Mouse (Mus musculus): ENCODE data around the gene Cd300a. TPM values are rescaled to one million over a fixed set of nuclear protein-coding genes. Genes with fewer than 3 reads are reported as not detected.

Gene Cd300a
- 2.5 and 5.0 TPM in 2 replicates for polyA plus RNA-seq (2012; rRNA removed)

DNA sequence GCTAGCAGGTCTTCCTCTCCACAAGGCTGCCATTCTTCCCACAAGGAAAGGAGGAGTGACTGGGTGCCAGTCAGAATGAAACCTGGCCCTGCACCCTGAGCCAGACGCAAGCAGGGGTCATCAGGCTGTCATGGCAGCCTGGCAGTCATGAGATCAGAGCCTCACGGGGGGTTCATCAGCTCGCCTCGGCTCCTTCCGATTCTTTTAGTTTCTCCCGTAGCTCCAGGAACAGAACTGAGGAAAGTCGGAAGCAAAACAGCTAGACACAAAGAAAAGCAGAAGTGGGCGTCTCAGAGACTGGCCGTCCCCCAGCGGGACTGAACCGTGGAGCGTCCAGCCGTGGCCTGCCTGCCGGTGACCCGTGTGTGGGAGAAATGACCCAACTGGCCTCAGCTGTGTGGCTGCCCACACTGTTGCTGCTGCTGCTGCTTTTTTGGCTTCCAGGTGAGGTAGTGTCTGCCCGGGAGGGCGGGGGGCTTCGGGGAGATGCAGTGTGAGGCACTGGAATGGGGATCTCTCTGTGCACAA lies at the start of gene Cd300a:
Gene Cd300a, plus strand, starts transcription at position 51 of the 528 bp plus-strand sequence.
- Histone ChIP-seq H3K4me1 (ENCODE audit: control insufficient read depth, insufficient read depth, low read length) (no peaks in the 10 kb centered on the region), H3K4me3 (replicated peaks; ENCODE audit: extremely low read depth, low read depth, low read length) (peak within 1 kb of the TSS; percentile 30)
- no peak for DNase-seq
- no peak; the same call in 1 of the 2 replicates for TF ChIP-seq POLR2A (IDR thresholded peaks at IDR 0.05; ENCODE audit: borderline replicate concordance, extremely low read depth, low read depth, low read length)
- no peak for TF ChIP-seq CTCF (IDR thresholded peaks at IDR 0.05; ENCODE audit: insufficient read depth, low read length)
- 61% methylated on average over 18 of the region's 18 CpGs for WGBS

DNA sequence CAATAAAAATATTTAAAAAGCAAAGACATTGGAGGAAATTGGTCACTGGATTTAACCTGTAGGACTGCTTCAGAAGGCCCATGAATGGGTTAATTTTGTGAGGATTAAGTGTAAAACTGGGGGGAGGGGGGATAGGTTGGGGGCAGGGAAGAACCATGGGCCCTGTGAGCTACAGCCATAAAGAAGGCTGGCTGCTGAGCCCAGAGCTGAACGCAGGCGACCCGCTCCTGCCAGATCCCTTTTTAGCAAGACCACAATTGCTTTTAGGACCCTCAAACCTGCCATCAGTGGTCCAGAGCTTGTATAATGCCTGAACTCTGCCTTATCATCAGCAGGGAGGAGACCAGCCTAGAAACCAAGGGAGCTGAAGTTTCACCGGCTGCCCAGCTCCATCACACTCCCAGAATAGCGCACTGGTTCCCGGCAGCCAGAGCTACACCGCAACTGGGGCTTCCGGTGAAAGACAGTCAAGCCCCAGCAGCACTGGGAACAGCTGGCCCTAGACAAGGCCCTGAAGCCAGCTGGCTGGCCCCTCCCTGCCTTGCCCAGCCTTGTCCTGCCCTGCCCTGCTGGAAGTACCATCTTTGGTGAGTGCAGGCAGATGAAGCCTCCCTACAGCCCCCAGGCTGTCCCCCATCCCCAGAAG lies 45.9 kb upstream of the Cd300a start:
- TF ChIP-seq POLR2A (IDR thresholded peaks at IDR 0.05; ENCODE audit: borderline replicate concordance, extremely low read depth, low read depth, low read length) (no peak), CTCF (IDR thresholded peaks at IDR 0.05; ENCODE audit: insufficient read depth, low read length) (no peak)
- H3K4me3 ChIP-seq (replicated peaks; ENCODE audit: extremely low read depth, low read depth, low read length) = no peak overlapping the region
- no peak for DNase-seq
- 30% methylated on average over 8 of the region's 8 CpGs for WGBS
- H3K4me1 ChIP-seq (ENCODE audit: control insufficient read depth, insufficient read depth, low read length) = no peaks in the 10 kb centered on the region

DNA sequence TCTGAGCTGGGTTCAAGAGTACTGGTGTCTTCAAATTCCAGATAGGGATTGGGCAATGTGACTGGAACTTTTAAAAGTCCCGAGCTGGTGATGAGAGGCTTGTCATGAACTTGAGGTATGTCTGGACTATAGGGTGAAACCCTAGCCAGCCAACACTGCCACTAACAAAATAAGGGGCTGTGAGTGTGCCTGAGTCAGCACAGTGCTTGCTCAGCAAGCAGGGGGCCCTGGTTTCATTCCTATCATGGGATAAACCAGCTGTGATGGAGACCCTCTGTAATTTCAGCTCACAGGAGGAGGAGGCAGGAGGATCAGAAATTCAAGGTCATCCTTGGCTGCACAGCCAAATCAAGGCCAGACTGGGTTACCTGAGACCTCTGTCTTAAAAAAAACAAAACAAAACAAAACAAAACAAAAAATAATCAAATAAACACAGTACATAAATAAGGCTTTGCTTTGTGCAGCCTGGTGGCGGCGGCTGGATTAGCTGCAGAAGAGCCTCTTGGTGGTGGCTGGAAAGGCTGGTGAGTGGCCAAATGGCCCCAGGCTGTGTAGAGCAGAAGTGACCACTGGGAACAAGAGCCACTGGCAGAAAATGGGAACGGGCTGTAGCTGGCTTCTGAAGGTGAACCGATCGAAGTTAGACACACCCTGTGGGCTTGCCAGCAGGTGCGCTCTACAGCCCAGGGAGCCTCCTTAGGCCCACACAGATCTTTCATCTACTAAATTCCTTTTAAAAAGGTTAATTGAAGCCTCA lies 45.2 kb upstream of the Cd300a start:
- TF ChIP-seq POLR2A (IDR thresholded peaks at IDR 0.05; ENCODE audit: borderline replicate concordance, extremely low read depth, low read depth, low read length) = no peak
- TF ChIP-seq CTCF (IDR thresholded peaks at IDR 0.05; ENCODE audit: insufficient read depth, low read length) = no peak
- DNase-seq = no peak
- H3K4me3 ChIP-seq (replicated peaks; ENCODE audit: extremely low read depth, low read depth, low read length) = no peak overlapping the region
- 75% methylated on average over 7 of the region's 7 CpGs for WGBS
- no peaks in the 10 kb centered on the region for H3K4me1 ChIP-seq (ENCODE audit: control insufficient read depth, insufficient read depth, low read length)

DNA sequence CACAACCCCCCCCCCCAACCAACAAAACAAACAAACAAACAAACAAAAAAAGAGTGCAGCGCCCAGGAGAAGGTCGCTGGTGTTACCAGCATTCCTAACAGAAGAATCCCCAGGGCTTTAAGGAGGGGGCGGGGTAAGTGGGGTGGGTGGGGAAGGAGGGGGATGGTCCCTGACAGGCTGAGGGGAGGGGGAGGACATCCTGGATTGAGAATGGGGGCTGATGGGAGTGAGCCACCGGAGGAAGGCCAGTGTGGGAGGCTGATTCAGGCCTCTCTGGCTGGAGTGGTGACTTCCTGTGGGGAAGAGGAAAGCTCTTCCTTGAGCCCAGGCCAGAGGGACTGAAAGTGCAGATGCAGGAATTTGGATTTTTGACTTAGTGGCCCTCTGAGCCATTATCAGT lies 43.5 kb upstream of the Cd300a start:
- Histone ChIP-seq H3K4me3 (replicated peaks; ENCODE audit: extremely low read depth, low read depth, low read length) (no peak overlapping the region), H3K4me1 (ENCODE audit: control insufficient read depth, insufficient read depth, low read length) (peaks cover 2% of the 10 kb centered on the region; the same call in 1 of the 2 replicates)
- TF ChIP-seq POLR2A (IDR thresholded peaks at IDR 0.05; ENCODE audit: borderline replicate concordance, extremely low read depth, low read depth, low read length) = no peak
- no peak for TF ChIP-seq CTCF (IDR thresholded peaks at IDR 0.05; ENCODE audit: insufficient read depth, low read length)
- 77% methylated on average over 4 of the region's 4 CpGs for WGBS
- DNase-seq = no peak

DNA sequence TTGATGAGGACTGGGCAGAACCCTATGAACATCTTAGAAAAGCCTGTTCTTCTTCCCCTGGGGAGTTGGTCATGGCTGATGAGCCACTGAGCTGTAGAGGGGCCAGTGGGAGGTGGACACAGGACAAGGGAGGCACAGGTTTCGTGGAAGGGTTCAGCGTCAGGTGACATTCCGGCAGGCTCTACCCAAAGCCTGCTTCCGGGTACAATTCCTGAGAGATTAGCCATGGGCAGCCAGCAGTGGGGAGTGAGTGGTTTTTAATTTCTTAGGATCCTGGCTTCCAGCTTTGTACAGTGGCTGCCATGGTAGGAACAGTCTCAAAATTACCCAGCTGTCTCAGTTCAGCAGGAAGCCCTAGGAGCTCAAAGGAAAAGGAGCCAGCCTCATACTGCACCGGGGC lies 42.8 kb upstream of the Cd300a start:
- 90% methylated on average over 5 of the region's 5 CpGs for WGBS
- no peak for DNase-seq
- TF ChIP-seq CTCF (IDR thresholded peaks at IDR 0.05; ENCODE audit: insufficient read depth, low read length) = no peak
- no peak for TF ChIP-seq POLR2A (IDR thresholded peaks at IDR 0.05; ENCODE audit: borderline replicate concordance, extremely low read depth, low read depth, low read length)

DNA sequence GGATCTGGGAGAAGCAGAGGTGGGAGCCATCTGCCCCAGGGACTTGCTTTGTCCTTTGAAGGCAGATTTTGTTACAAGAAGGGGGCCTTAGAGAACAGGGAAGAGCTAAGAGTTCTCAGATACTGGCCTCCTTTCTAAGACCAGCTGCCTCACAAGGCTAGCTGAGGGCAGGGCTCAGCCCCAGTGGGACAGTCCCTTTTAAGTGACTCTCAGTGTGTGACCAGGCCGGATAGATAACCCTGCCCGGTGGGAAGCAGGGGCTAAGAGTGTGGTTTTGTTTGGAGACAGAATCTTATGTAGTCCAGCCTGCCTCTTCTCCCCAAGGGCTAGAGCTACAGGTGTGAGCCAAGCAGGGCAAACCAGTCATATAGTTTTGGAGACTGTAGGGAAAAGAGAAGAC lies 40.3 kb upstream of the Cd300a start:
- TF ChIP-seq CTCF (IDR thresholded peaks at IDR 0.05; ENCODE audit: insufficient read depth, low read length) (no peak), POLR2A (IDR thresholded peaks at IDR 0.05; ENCODE audit: borderline replicate concordance, extremely low read depth, low read depth, low read length) (no peak)
- Histone ChIP-seq H3K4me1 (ENCODE audit: control insufficient read depth, insufficient read depth, low read length) (peaks cover 3% of the 10 kb centered on the region), H3K4me3 (replicated peaks; ENCODE audit: extremely low read depth, low read depth, low read length) (no peak overlapping the region)
- WGBS = 28% methylated on average over 2 of the region's 2 CpGs
- no peak for DNase-seq

More for the DNA sequence above, 42.8 kb upstream of the Cd300a start:
- Histone ChIP-seq H3K4me1 (ENCODE audit: control insufficient read depth, insufficient read depth, low read length) (peaks cover 3% of the 10 kb centered on the region; the same call in 1 of the 2 replicates), H3K4me3 (replicated peaks; ENCODE audit: extremely low read depth, low read depth, low read length) (no peak overlapping the region)

DNA sequence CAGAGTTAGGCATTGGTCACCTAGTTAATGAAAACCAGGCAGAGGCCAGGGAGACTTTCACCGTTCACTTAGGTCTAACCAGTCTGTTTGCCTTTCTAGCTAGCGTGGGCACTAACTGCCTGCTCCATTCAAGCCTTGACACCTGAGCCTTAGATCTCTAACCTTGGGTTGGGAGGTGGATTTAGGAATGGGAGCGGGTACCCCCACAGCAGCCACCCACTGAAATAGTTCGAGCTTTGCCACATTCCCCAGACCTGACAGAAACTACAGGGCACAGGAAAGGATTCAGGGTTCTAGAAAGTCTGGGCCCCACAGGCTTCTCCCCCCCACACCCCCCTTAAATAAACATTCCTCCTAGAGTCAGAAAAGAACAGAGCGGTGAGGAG lies 39.8 kb upstream of the Cd300a start:
- H3K4me1 ChIP-seq (ENCODE audit: control insufficient read depth, insufficient read depth, low read length) = peaks cover 3% of the 10 kb centered on the region
- no peak for TF ChIP-seq POLR2A (IDR thresholded peaks at IDR 0.05; ENCODE audit: borderline replicate concordance, extremely low read depth, low read depth, low read length)
- TF ChIP-seq CTCF (IDR thresholded peaks at IDR 0.05; ENCODE audit: insufficient read depth, low read length) = no peak
- no peak for DNase-seq
- WGBS = 47% methylated on average over 5 of the region's 5 CpGs
- no peak overlapping the region for H3K4me3 ChIP-seq (replicated peaks; ENCODE audit: extremely low read depth, low read depth, low read length)

DNA sequence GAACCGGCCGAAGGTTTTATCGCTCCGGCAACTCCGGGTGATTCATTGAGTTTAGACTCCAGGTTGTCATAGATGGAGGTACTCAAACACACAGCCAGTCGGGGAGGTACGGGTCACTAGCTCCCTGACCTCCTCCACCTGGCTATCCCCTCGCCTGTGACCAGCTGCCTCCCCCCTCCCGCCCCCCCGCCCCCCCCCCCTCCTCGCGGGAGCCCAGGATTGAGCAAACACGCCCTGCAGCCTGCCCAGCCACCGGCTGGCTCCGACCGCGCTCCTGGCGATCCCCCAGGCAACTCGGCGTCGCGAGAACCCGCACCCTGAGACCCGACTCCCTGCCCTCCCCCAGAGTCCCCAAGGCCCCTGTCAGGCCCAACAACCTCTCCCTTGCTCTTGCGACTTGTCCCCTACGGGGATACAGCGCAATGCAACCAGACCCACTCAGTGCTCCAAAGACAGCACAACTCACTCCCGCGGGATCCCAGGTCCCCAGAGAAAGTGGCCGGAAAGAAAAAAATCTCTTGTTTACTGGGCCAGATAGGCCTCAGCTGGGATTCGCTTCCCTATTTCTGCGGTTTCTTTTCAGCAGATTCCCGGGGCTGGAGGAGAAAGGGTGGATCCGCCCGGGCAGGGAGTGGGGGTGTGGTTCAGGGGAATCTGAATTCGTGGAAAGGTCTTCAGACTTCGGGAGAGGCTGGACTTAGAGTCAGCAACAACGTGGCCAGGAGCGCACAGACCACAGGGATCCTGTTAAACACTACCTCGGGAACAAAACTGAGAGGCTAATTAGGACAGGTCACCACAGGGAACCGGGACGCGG lies 39.2 kb upstream of the Cd300a start, which contains the start of gene Gprc5c:
Gene Gprc5c, plus strand, starts transcription at position 701 of the 817 bp plus-strand sequence.
- DNase-seq = peak; percentile 39
- H3K4me3 ChIP-seq (replicated peaks; ENCODE audit: extremely low read depth, low read depth, low read length) = peak within 1 kb of the TSS; percentile 69
- 3% methylated on average over 38 of the region's 43 CpGs for WGBS
- H3K4me1 ChIP-seq (ENCODE audit: control insufficient read depth, insufficient read depth, low read length) = peaks cover 3% of the 10 kb centered on the region
- TF ChIP-seq POLR2A (IDR thresholded peaks at IDR 0.05; ENCODE audit: borderline replicate concordance, extremely low read depth, low read depth, low read length) = no peak
- no peak for TF ChIP-seq CTCF (IDR thresholded peaks at IDR 0.05; ENCODE audit: insufficient read depth, low read length)

DNA sequence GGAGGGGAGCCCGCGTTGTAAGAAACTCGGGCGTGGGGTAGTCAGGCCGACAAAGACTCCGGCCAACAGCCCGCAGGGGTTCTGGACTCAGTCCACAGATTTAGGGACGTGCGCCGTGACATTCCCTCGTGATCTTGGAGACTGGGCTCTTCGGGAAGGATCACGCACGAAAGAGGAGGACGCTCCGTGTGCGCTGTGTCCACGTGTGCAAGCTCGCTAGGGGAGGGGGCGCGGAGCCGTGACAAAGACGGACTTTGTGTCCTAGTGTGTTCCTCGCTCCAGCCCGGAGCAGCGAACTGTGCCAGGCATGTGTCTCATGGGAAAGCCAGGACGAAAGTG lies 38.6 kb upstream of the Cd300a start:
- DNase-seq = peak; percentile 37
- Histone ChIP-seq H3K4me1 (ENCODE audit: control insufficient read depth, insufficient read depth, low read length) (peaks cover 3% of the 10 kb centered on the region), H3K4me3 (replicated peaks; ENCODE audit: extremely low read depth, low read depth, low read length) (peak overlapping the region; percentile 69)
- TF ChIP-seq POLR2A (IDR thresholded peaks at IDR 0.05; ENCODE audit: borderline replicate concordance, extremely low read depth, low read depth, low read length) (no peak), CTCF (IDR thresholded peaks at IDR 0.05; ENCODE audit: insufficient read depth, low read length) (no peak)
- WGBS = under 1% methylated on average over 27 of the region's 27 CpGs
